Mouse (Mus musculus) liver, embryonic 14.5 days (tissue): ENCODE measurements around the gene Zmat3. TPM values are rescaled to one million over a fixed set of nuclear protein-coding genes. Genes with fewer than 3 reads are reported as not detected.

Source experiments
- ATAC-seq: fragments of 200-750 bp; cut with Nextera tagmentation; 2 replicates; pipeline ENCODE4 v1.8.0; 2017; ENCODE audit warnings: moderate number of reproducible peaks, mild to moderate bottlenecking, moderate library complexity; ENCODE audit not compliant: insufficient read depth
- DNase-seq, 3 experiments: peaks; one replicate each; pipeline ENCODE4 v3.0.0-alpha.2; 2012 to 2013; ENCODE audit warnings: low read depth in 3 of 3, low spot score in 3 of 3
- H3K27ac ChIP-seq: fragments of 300-500 bp; sonication (generic); 2 replicates; pipeline ENCODE4 v1.5.1; 2014; ENCODE audit warnings: moderate library complexity, mild to moderate bottlenecking, control low read depth, inconsistent platforms
- H3K27me3 ChIP-seq: fragments of 300-500 bp; sonication (generic); 2 replicates; pipeline ENCODE4 v1.6.1; 2014; ENCODE audit warnings: mild to moderate bottlenecking, low read length, moderate library complexity; ENCODE audit not compliant: control insufficient read depth, insufficient read depth
- H3K36me3 ChIP-seq: fragments of 300-500 bp; sonication (generic); replicated peaks from 2 replicates; pipeline ENCODE4 v1.6.1; 2014; ENCODE audit warnings: low read depth; ENCODE audit not compliant: control insufficient read depth, insufficient read depth
- H3K4me1 ChIP-seq, 2 experiments: fragments of 200-500 bp in 1 of 2; fragments of 300-500 bp in 1 of 2; sonication (generic) in 1 of 2; replicated peaks; 2 replicates each; pipeline ENCODE4 v1.6.1; 2012 to 2014; ENCODE audit warnings: antibody characterized with exemption in 1 of 2, inconsistent platforms in 1 of 2, low read length in 1 of 2; ENCODE audit not compliant: control insufficient read depth in 2 of 2, insufficient read depth in 2 of 2
- H3K4me2 ChIP-seq: fragments of 300-500 bp; sonication (generic); 2 replicates; pipeline ENCODE4 v1.6.1; 2014; ENCODE audit warnings: low read depth, mild to moderate bottlenecking, control low read depth, moderate library complexity
- H3K4me3 ChIP-seq, 2 experiments: fragments of 200-500 bp in 1 of 2; fragments of 300-500 bp in 1 of 2; sonication (generic) in 1 of 2; 2 replicates each; pipeline ENCODE4 v1.5.1; 2012 to 2014; ENCODE audit warnings: low read depth in 2 of 2, low read length in 2 of 2, mild to moderate bottlenecking in 2 of 2, control low read depth in 1 of 2, inconsistent platforms in 1 of 2, moderate library complexity in 1 of 2; ENCODE audit not compliant: insufficient read depth in 1 of 2
- H3K9ac ChIP-seq: fragments of 300-500 bp; sonication (generic); replicated peaks from 2 replicates; pipeline ENCODE4 v1.6.1; 2014; ENCODE audit warnings: mild to moderate bottlenecking, control low read depth, moderate library complexity
- H3K9me3 ChIP-seq: fragments of 300-500 bp; sonication (generic); 2 replicates; pipeline ENCODE4 v1.6.1; 2016; ENCODE audit warnings: low read length, mixed read lengths; ENCODE audit not compliant: control insufficient read depth
- CTCF ChIP-seq: IDR thresholded peaks from 2 replicates; pipeline ENCODE4 v1.5.1; 2016; ENCODE audit warnings: antibody characterized with exemption, low read depth, control low read depth
- EP300 ChIP-seq: IDR thresholded peaks from 2 replicates; pipeline ENCODE4 v1.6.1; 2016; ENCODE audit warnings: antibody characterized with exemption, low read depth
- WGBS: fragments of 180-500 bp; shearing (Covaris S2); extraction: QIAGEN DNeasy Blood & Tissue Kit; methylation state at CpG from one replicate; pipeline ENCODE4 v1.1.7; 2014; ENCODE audit not compliant: insufficient replicate concordance; 5-methylcytosine and 5-hydroxymethylcytosine counted together
- polyA plus RNA-seq, 2 experiments: library from polyadenylated mRNA; depleted of rRNA in 1 of 2; stranded (reverse) in 1 of 2; unstranded in 1 of 2; fragments of >200 nt; fragmentation: Nextera tagmentation in 1 of 2; extraction: Ambion mirVana in 1 of 2; gene quantifications; 2 replicates each; pipeline versions ENCODE4 v1.2.1 to v1.2.3; 2012 to 2014

The Zmat3 gene
- polyA plus RNA-seq, 2 experiments, result 0.42 to 0.74 TPM

GRCm38 (mm10) chr3:32405699-32406098 lies 39.9 kb upstream of the Zmat3 start:
- ATAC-seq (no peak), DNase-seq (no peak)
- Histone ChIP-seq H3K4me1 (peaks cover 8 to 27% of the 10 kb centered on the region in 2 experiments), H3K9me3 (no peaks in the 10 kb centered on the region), H3K27me3 (no peaks in the 10 kb centered on the region), H3K27ac (no peak overlapping the region), H3K36me3 (no peaks in the 10 kb centered on the region), H3K9ac (no peak overlapping the region), H3K4me3 (no peak overlapping the region), H3K4me2 (no peak overlapping the region)
- WGBS, result 10% methylated on average over 1 of the region's 1 CpGs
- TF ChIP-seq CTCF (no peak), EP300 (no peak)

GRCm38 (mm10) chr3:32402990-32403885 lies 37.4 kb upstream of the Zmat3 start:
- H3K4me3 ChIP-seq, result no peak overlapping the region
- H3K27me3 ChIP-seq, result no peaks in the 10 kb centered on the region
- H3K4me2 ChIP-seq, result no peak overlapping the region
- ATAC-seq (no peak), DNase-seq (no peak)
- H3K4me1 ChIP-seq, result peaks cover 14 to 32% of the 10 kb centered on the region in 2 experiments
- H3K9me3 ChIP-seq, result no peaks in the 10 kb centered on the region
- H3K9ac ChIP-seq, result no peak overlapping the region
- H3K27ac ChIP-seq, result no peak overlapping the region
- H3K36me3 ChIP-seq, result no peaks in the 10 kb centered on the region
- TF ChIP-seq CTCF, result no peak
- no peak for TF ChIP-seq EP300
- 80% methylated on average over 7 of the region's 7 CpGs for WGBS

- no peak overlapping the region for H3K9ac ChIP-seq
- no peak for DNase-seq
- no peak for ATAC-seq
- H3K4me3 ChIP-seq, result no peak overlapping the region
- no peaks in the 10 kb centered on the region for H3K36me3 ChIP-seq
- H3K27ac ChIP-seq, result no peak overlapping the region
- no peaks in the 10 kb centered on the region for H3K9me3 ChIP-seq
- no peak overlapping the region for H3K4me2 ChIP-seq
- TF ChIP-seq EP300 (no peak), CTCF (no peak)
- H3K4me1 ChIP-seq, result peaks cover 10 to 25% of the 10 kb centered on the region in 2 experiments
- H3K27me3 ChIP-seq, result no peaks in the 10 kb centered on the region
- WGBS, result 62% methylated on average over 3 of the region's 3 CpGs
These were observed 35.8 kb upstream of the Zmat3 start for GRCm38 (mm10) chr3:32401591-32401990.

DNA sequence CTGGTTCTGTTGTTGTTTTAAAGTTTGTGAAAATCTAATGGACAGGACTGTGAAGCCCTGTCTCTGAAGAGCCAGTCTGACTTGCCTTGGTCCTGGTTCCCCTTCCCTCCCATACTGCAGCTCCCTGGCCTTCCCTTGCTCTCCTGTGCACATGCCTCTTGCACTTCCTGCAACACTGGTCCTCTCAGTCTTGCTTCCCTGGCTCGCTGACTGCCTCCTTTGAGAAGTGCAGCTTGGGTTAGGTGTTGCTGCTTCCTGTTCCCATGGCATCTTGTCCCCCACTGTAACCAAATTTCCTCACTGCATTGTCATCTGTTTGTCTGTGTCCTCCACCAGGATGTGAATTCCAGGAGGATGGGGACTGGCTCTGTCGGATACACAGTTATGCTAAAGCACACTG lies 34.1 kb upstream of the Zmat3 start:
- peaks cover 6 to 18% of the 10 kb centered on the region in 2 experiments for H3K4me1 ChIP-seq
- DNase-seq (no peak), ATAC-seq (no peak)
- H3K4me2 ChIP-seq, result no peak overlapping the region
- TF ChIP-seq CTCF (no peak), EP300 (no peak)
- H3K9ac ChIP-seq, result no peak overlapping the region
- no peaks in the 10 kb centered on the region for H3K27me3 ChIP-seq
- H3K36me3 ChIP-seq, result no peaks in the 10 kb centered on the region
- no peaks in the 10 kb centered on the region for H3K9me3 ChIP-seq
- no peak overlapping the region for H3K4me3 ChIP-seq
- no peak overlapping the region for H3K27ac ChIP-seq
- WGBS, result 57% methylated on average over 2 of the region's 2 CpGs

- peaks cover 6 to 20% of the 10 kb centered on the region in 2 experiments for H3K4me1 ChIP-seq
- 39% methylated on average over 4 of the region's 4 CpGs for WGBS
These were observed 33.6 kb upstream of the Zmat3 start for GRCm38 (mm10) chr3:32399381-32399780.

More at GRCm38 (mm10) chr3:32399381-32399780, 33.6 kb upstream of the Zmat3 start:
- Histone ChIP-seq H3K36me3 (no peaks in the 10 kb centered on the region), H3K27me3 (no peaks in the 10 kb centered on the region), H3K4me2 (no peak overlapping the region), H3K9ac (no peak overlapping the region), H3K9me3 (no peaks in the 10 kb centered on the region), H3K27ac (no peak overlapping the region), H3K4me3 (no peak overlapping the region)
- no peak for TF ChIP-seq CTCF
- TF ChIP-seq EP300, result no peak
- no peak for ATAC-seq
- no peak for DNase-seq
